Mouse (Mus musculus): ENCODE data around the gene Tmem246. TPM values are rescaled to one million over a fixed set of nuclear protein-coding genes. Genes with fewer than 3 reads are reported as not detected.
A peak's percentile ranks its signal among the peaks of the same experiment; 100 is the strongest.
"Not testable (repeated sequence)": the region's sequence is repeated elsewhere in the genome, so short reads cannot be mapped to it uniquely, and the experiment has no call there.

Gene Tmem246
- total RNA-seq (2021) = 10 to 100 TPM; 75.4 to 77.1 TPM
- long read RNA-seq, transcript Tmem246-202 (2 exons, 748 nt) = minor isoform, 74 of 165 reads
- long read RNA-seq, transcript Tmem246-201 (2 exons, 2,989 nt) = major isoform, 80 of 165 reads
- long read RNA-seq, partial matches to known transcripts = 0 of 165 reads
- long read RNA-seq, other reads (novel, unspliced or antisense) = 11 of 165 reads

- peak; percentile 64 to 77 for DNase-seq (ENCODE audit: low spot score in 2 of 2)
Observed at GRCm38 (mm10) chr4:49597183-49598100, at the start of gene Tmem246. Gene Tmem246 (minus strand): TSS chr4:49597876.

- DNase-seq (ENCODE audit: low spot score in 2 of 2) = no peak
Observed at GRCm38 (mm10) chr4:49639913-49640312, 42.2 kb upstream of the Tmem246 start.

- DNase-seq (ENCODE audit: low spot score in 2 of 2) = peak in 1 of 2 experiments; percentile 15
Observed at GRCm38 (mm10) chr4:49637821-49638220, 40.1 kb upstream of the Tmem246 start.

- no peak for DNase-seq (ENCODE audit: low spot score in 2 of 2)
Observed at GRCm38 (mm10) chr4:49632139-49632481, 34.4 kb upstream of the Tmem246 start.

- peak; percentile 95 to 97 for DNase-seq (ENCODE audit: low spot score in 2 of 2)
Observed at GRCm38 (mm10) chr4:49631319-49632138, 33.9 kb upstream of the Tmem246 start, which contains the start of gene Rnf20. Gene Rnf20 (plus strand): TSS chr4:49632006.

- DNase-seq (ENCODE audit: low spot score in 2 of 2) = no peak
Observed at GRCm38 (mm10) chr4:49628941-49629340, 31.3 kb upstream of the Tmem246 start.

GRCm38 (mm10) chr4:49626973-49627372 is 29.3 kb upstream of the Tmem246 start:
- peak; percentile 68 to 91 for DNase-seq (ENCODE audit: low spot score in 2 of 2)

GRCm38 (mm10) chr4:49624969-49625368 is 27.3 kb upstream of the Tmem246 start:
- not testable (repeated sequence) for DNase-seq (ENCODE audit: low spot score in 2 of 2)

GRCm38 (mm10) chr4:49623916-49624315 is 26.2 kb upstream of the Tmem246 start:
- DNase-seq (ENCODE audit: low spot score in 2 of 2) = no peak

GRCm38 (mm10) chr4:49622272-49622671 is 24.6 kb upstream of the Tmem246 start:
- DNase-seq (ENCODE audit: low spot score in 2 of 2) = no peak

- DNase-seq (ENCODE audit: low spot score in 2 of 2) = not testable (repeated sequence)
Observed at GRCm38 (mm10) chr4:49619861-49620260, 22.2 kb upstream of the Tmem246 start.

- no peak for DNase-seq (ENCODE audit: low spot score in 2 of 2)
Observed at GRCm38 (mm10) chr4:49616924-49617323, 19.2 kb upstream of the Tmem246 start.

GRCm38 (mm10) chr4:49605459-49605858 is 7.8 kb upstream of the Tmem246 start:
- DNase-seq (ENCODE audit: low spot score in 2 of 2) = no peak

- no peak for DNase-seq (ENCODE audit: low spot score in 2 of 2)
Observed at GRCm38 (mm10) chr4:49604616-49605015, 6.9 kb upstream of the Tmem246 start.

GRCm38 (mm10) chr4:49604016-49604546 is 6.4 kb upstream of the Tmem246 start:
- no peak for DNase-seq (ENCODE audit: low spot score in 2 of 2)

GRCm38 (mm10) chr4:49603161-49603560 is 5.5 kb upstream of the Tmem246 start:
- no peak for DNase-seq (ENCODE audit: low spot score in 2 of 2)

GRCm38 (mm10) chr4:49596846-49597182 is 862 bp downstream of the Tmem246 start:
- peak in 1 of 2 experiments; percentile 33 for DNase-seq (ENCODE audit: low spot score in 2 of 2)

- DNase-seq (ENCODE audit: low spot score in 2 of 2) = no peak
Observed at GRCm38 (mm10) chr4:49590152-49590551, 7.5 kb downstream of the Tmem246 start.

- no peak for DNase-seq (ENCODE audit: low spot score in 2 of 2)
Observed at GRCm38 (mm10) chr4:49586811-49587210, 10.9 kb downstream of the Tmem246 start.

GRCm38 (mm10) chr4:49585524-49586101 is 12.1 kb downstream of the Tmem246 start:
- peak in 1 of 2 experiments; percentile 62 for DNase-seq (ENCODE audit: low spot score in 2 of 2)
